Mouse (Mus musculus): Measurements from ENCODE around the gene Ergic1.

The Ergic1 gene

DNA sequence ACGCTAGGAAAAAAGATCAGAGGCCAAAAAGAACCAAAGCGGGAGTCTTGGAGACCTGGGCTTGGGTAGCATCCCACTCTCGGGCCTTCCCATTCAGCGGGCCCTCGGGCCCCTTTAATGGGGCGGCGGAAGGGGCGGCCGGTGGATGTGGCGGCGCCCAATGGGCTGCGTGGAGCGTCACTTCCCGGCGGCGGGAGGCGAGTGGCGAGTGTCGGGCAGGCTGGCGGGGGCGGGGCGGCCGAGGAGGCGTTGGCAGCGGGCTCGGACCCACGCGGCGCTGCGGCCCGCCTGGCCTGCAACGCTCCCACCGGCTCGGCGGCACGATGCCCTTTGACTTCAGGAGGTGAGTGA is at the start of gene Ergic1:
Gene Ergic1, plus strand, starts transcription at position 200 of the 351 bp plus-strand sequence.
- DNase-seq = peak; percentile 89

GRCm38 (mm10) chr17:26511816-26512774 is 49.2 kb upstream of the Ergic1 start:
- DNase-seq = peak; percentile 45

- DNase-seq = no peak
Measured at GRCm38 (mm10) chr17:26512961-26513360, 48.3 kb upstream of the Ergic1 start.

DNA sequence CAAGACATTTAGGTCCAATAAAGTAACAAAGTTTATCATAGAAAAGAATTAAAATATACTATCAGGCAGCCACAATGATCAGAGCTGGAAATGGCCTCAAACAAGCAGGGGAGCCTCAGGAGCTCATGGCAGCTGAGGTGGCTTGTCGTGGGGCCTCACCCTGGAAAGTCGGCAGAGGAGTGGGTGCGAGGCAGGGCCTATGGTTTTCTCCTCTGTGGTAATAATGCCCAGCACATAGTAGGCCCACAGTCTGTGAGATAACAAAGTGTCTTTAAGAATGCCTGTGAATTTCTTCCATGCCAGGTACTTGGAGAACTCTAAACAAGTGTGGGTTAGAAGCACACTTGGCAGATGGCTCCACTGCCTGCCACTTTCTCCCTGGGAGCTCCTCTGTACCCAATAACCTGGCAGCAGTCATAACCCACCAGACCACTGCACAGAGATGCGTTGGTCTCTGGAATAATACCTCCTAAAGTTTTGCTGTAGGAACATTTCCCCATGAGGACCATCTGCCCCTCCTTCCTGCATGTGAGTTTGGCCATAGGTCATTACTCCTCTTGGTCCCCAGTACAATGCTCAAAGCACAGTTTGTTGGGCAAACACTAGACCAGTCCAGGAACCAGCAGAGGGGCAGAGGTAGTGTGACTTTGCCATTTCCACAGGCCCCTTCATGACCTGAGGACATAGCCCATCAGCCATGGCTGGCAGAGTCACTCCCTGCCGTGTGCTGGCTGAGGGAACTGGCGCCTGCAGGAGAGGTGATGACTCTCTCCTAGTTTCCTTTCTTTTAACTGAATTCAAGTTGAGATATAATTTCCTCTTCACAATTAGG is 47.6 kb upstream of the Ergic1 start:
- no peak for DNase-seq

- no peak for DNase-seq
Measured at GRCm38 (mm10) chr17:26514581-26515030, 46.7 kb upstream of the Ergic1 start.

GRCm38 (mm10) chr17:26515675-26516074 is 45.6 kb upstream of the Ergic1 start:
- no peak for DNase-seq

- DNase-seq = no peak
Measured at GRCm38 (mm10) chr17:26518306-26518705, 43.0 kb upstream of the Ergic1 start.

GRCm38 (mm10) chr17:26522711-26523110 is 38.6 kb upstream of the Ergic1 start:
- no peak for DNase-seq

- DNase-seq = no peak
Measured at GRCm38 (mm10) chr17:26524316-26524715, 37.0 kb upstream of the Ergic1 start.

DNA sequence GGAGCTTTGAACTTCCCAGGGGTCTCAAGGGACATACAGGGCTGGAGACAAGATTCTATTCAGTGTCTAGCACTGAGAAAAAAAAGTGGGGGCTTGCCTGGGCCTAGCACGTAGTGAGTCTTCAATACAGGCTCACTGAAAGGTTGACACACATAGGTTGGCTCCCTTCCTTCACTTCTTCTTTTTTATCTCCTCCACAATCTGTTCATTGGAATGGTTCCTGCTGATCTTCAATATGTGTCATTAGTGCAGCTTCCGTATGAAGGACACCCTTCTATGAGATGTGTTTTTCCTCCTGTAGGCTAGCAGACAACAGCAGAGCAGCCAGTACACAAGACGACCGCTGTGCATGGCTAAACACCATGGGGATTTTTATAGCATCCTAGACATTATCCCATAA is 36.5 kb upstream of the Ergic1 start:
- DNase-seq = peak; percentile 71

GRCm38 (mm10) chr17:26525316-26525715 is 36.0 kb upstream of the Ergic1 start:
- DNase-seq = peak; percentile 75

DNA sequence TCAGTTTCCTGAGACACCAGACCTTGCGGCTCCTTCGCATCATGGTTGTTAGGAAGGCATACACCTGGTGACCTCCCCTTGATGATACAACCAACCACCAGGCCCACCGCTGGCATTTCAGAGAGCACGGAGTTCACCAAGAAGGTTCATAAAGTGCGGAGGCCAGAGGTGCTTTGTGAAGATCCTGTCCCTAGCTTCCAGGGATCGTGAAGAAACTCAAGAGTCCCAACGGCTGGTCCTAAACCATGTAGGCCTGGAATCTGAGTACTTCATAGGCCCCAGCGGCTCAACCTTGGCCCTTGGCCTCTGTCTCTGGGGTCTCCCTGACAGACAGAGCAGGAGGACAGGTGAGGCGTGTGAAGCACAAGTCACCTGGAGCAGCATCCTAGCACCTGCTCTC is 34.0 kb upstream of the Ergic1 start:
- DNase-seq = no peak

DNA sequence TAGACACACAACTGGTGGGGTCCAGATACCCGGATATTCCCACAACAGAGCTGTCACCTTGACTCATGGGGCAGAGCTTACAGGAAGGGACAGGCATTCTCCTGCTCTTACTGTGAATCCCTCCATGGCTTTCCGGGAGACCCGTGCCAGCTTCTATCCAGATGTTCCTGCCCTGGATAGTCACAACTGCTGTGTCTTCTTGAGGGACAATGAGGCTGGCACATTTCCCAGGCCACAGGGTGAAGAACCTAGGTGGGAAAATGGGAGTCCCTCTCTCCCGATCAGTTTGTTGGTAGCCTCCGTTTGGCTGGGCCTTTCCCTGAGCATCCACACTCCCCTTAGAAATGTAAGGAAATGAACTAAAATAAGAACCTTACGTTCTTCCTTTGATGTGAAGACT is 32.5 kb upstream of the Ergic1 start:
- DNase-seq = no peak

GRCm38 (mm10) chr17:26529791-26530241 is 31.5 kb upstream of the Ergic1 start:
- no peak for DNase-seq

GRCm38 (mm10) chr17:26530590-26531081 is 30.7 kb upstream of the Ergic1 start:
- no peak for DNase-seq

GRCm38 (mm10) chr17:26531395-26532027 is 29.8 kb upstream of the Ergic1 start:
- no peak for DNase-seq

DNA sequence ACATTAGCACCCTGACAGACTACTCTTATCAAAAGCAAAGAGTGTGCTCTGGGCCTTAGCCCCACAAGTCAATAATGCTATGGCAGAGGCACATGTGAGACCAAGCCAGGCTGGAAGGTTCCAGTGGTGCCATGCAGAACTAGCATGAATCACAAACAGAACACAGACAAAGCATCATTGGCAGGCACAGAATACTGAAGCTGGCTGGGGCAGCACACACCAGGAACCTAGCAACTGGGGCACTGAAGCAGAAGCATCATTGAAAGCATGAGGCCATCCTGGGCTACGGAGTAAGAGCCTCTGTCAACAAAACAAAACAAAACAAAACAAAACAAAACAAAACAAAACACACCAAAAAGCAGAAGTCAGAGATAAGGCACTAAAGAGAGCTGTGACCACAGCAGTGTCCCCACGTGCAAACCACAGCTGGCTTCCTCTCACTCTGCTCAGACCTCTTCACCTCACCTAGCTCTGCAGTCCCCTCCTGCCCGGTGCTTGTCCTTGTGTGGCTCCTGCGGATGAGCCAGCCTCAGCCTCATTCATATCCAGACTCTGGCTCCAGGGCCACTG is 28.7 kb upstream of the Ergic1 start:
- DNase-seq = no peak

GRCm38 (mm10) chr17:26533871-26534372 is 27.4 kb upstream of the Ergic1 start:
- no peak for DNase-seq

DNA sequence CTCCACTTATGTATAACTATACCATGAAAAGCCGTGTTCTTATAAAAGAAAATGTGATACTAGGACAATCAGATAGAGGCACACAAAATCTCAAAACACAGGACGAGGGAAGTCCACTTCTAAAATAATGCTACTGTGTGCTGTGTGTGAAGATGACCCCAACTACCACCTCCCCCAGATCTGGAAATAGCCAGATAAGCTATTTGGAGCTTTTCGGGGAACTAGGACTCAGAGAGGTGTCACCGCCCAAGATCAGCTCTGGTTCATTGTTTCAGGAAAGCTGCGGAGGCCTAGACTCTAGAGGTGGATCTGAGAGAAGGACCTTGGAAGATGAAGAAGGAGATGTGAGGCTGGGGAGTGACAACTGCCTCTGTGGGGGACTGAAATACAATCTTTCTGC is 26.6 kb upstream of the Ergic1 start:
- DNase-seq = no peak

DNA sequence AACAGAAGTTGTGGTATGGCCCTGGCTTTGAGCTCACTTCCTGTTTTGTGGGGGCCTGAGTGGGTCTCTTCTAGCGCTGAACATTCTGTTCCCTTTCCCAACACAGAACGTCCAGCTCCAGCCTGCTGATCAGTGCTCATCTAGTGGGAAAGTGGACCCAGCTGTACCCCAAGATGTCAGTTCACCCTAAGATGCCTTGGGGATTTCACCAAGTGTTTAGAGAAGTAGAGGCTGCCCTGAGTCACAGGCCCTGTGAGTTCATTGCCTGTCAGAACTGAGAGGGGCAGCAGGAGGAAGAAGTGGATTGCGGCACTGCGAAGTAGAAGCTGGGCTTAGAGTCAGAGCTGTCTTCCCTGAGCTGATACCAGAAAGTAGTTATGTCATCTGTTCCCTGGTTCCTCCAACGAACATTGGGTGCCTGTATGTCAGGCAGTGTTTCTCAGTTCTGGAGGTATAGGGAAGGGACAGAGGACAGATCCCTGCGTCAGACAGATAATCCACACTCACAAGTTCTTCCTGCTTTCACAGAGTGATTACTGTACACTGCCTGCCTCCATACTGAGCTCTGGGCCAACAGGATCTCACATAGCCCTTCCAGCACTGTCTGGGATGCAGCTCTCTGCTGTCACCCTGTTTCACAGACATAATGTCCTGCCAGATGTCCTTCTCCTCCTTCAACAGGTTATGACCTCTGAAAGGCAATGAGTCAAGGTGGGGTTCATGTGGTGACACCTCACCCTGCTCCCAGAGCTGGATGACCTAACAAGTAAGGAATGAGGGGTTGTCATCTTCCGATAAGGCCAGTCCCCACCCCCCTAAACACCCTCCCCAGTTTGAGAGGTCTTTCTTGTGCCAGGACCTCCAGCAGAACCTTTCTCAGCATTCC is 25.8 kb upstream of the Ergic1 start:
- DNase-seq = no peak

All from cerebellum, adult 9-10 months (tissue).